Mouse (Mus musculus): ENCODE measurements around the gene Unc13a. TPM values are rescaled to one million over a fixed set of nuclear protein-coding genes. Genes with fewer than 3 reads are reported as not detected.

Unc13a gene
- polyA plus RNA-seq, 1 experiment, result 0.32 TPM

- 0 out of 2 replicates have a peak overlapping the region, but pooled peaks have one; percentile 66 for H3K4me3 ChIP-seq (ENCODE audit: insufficient read depth, low read depth, low read length)
- no peak overlapping the region for H3K27ac ChIP-seq (replicated peaks; ENCODE audit: low read depth, low read length)
Measured at GRCm38 (mm10) chr8:71678216-71678615, 6.7 kb upstream of the Unc13a start.

DNA sequence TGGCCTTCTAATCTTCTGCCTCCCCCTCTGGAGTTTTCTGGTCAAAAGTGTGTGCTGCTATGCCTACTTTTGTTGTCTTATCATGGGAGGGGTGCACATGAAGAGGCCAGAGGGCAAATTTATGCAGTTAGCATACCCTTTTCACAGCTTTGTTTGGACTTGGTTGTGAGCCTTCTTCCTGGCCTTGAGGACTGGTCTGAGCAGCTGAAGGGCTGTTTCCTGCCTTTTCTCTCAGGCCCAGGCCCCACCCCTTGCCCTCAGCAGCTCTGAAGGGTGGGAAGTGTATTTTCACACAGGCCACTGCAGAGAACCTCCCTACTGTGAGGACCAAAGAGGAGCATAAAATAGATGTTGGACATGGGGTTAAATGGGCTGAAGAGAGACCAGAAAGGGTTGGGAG is 6.0 kb upstream of the Unc13a start:
- Histone ChIP-seq H3K27ac (replicated peaks; ENCODE audit: low read depth, low read length) (peak overlapping the region; percentile 97), H3K4me1 (ENCODE audit: control insufficient read depth, insufficient read depth, insufficient read length, low read length) (peaks cover 32% of the 10 kb centered on the region), H3K4me3 (ENCODE audit: insufficient read depth, low read depth, low read length) (peak overlapping the region; percentile 66)

More at GRCm38 (mm10) chr8:71678216-71678615, 6.7 kb upstream of the Unc13a start:
- peaks cover 32% of the 10 kb centered on the region for H3K4me1 ChIP-seq (ENCODE audit: control insufficient read depth, insufficient read depth, insufficient read length, low read length)

GRCm38 (mm10) chr8:71676803-71677202 is 5.2 kb upstream of the Unc13a start:
- Histone ChIP-seq H3K4me3 (ENCODE audit: insufficient read depth, low read depth, low read length) (peak overlapping the region; percentile 66), H3K4me1 (ENCODE audit: control insufficient read depth, insufficient read depth, insufficient read length, low read length) (peaks cover 32% of the 10 kb centered on the region), H3K27ac (replicated peaks; ENCODE audit: low read depth, low read length) (peak overlapping the region; percentile 97)

DNA sequence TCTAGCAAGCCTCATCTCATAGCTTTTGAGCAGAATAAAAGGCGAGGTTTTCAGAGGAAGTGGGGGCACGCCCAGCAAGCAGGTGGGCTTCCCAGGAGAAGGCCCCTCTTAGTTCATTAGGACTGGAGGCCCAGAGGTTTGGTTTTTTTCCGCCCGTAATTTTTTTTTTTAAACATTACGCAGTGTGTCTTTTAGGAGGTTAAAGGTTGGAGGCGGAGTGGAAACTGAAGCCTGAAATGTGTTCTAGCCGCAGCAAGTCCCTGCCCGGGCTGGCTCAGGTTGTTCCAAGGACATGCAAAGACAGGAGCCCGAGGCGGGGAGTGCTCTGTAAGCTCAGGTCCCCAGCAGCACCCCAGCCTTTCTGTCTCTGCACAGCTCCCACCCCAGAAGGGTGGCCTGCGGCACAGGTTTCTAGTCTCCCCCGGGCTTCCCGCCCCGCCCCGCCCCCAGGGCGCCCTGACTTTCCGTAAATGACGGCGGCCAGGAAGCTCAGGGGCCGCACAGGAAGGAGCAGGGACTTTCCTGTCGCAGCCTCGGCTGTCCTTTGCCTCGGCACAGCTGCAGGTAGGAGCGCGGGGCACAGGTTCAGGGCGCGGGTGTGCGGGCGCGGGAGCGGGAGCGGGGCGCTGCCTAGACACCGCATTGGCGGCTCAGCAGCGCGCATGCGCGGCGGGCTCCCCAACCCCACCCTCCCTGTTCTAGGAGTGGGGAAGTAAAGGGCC is 4.6 kb upstream of the Unc13a start, which contains the start of gene Jak3:
Gene Jak3, plus strand, starts transcription at position 277 of the 722 bp plus-strand sequence.
- peak within 1 kb of the TSS; percentile 66 for H3K4me3 ChIP-seq (ENCODE audit: insufficient read depth, low read depth, low read length)
- H3K4me1 ChIP-seq (ENCODE audit: control insufficient read depth, insufficient read depth, insufficient read length, low read length), result peaks cover 33% of the 10 kb centered on the region
- H3K27ac ChIP-seq (replicated peaks; ENCODE audit: low read depth, low read length), result peak within 1 kb of the TSS; percentile 97

- peak overlapping the region; percentile 97 for H3K27ac ChIP-seq (replicated peaks; ENCODE audit: low read depth, low read length)
Measured at GRCm38 (mm10) chr8:71675456-71676019, 4.0 kb upstream of the Unc13a start.

GRCm38 (mm10) chr8:71674071-71674470 is 2.5 kb upstream of the Unc13a start:
- Histone ChIP-seq H3K27ac (replicated peaks; ENCODE audit: low read depth, low read length) (no peak overlapping the region), H3K4me1 (ENCODE audit: control insufficient read depth, insufficient read depth, insufficient read length, low read length) (peaks cover 30% of the 10 kb centered on the region), H3K4me3 (ENCODE audit: insufficient read depth, low read depth, low read length) (no peak overlapping the region)

More at GRCm38 (mm10) chr8:71675456-71676019, 4.0 kb upstream of the Unc13a start:
- peaks cover 34% of the 10 kb centered on the region for H3K4me1 ChIP-seq (ENCODE audit: control insufficient read depth, insufficient read depth, insufficient read length, low read length)
- H3K4me3 ChIP-seq (ENCODE audit: insufficient read depth, low read depth, low read length), result peak overlapping the region; percentile 66

DNA sequence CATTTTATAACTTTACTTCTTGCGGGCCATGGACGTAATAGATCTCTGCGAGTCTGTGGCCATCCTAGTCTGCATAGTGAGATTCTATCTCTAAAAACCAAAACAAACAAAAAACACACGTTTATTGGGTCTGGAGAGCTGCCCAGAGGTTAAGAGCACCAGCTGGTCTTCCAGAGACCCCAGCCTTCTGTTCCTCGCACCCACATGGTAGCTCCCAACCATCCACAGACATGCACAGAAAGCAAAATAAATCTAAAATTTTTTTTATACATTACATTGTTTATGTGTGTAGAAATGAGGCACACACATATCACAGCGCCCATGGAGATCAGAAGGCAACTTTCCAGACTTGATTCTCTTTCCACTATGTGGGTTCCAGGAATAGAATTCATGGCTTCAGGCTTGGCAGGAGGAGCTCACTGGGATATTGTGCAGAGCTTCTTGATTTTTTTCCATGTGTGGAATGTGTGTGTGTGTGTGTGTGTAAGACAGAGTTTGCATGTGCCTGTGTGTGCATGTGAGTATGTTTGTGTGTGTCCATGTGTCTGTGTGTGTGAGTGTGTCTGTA is 695 bp upstream of the Unc13a start:
- no peak overlapping the region; the same call in 1 of the 2 replicates for H3K4me3 ChIP-seq (ENCODE audit: insufficient read depth, low read depth, low read length)
- H3K27ac ChIP-seq (replicated peaks; ENCODE audit: low read depth, low read length), result no peak overlapping the region
- peaks cover 18% of the 10 kb centered on the region for H3K4me1 ChIP-seq (ENCODE audit: control insufficient read depth, insufficient read depth, insufficient read length, low read length)

GRCm38 (mm10) chr8:71670621-71671548 is 672 bp downstream of the Unc13a start:
- no peak overlapping the region for H3K27ac ChIP-seq (replicated peaks; ENCODE audit: low read depth, low read length)
- peaks cover 18% of the 10 kb centered on the region for H3K4me1 ChIP-seq (ENCODE audit: control insufficient read depth, insufficient read depth, insufficient read length, low read length)
- H3K4me3 ChIP-seq (ENCODE audit: insufficient read depth, low read depth, low read length), result peak overlapping the region; percentile 60

DNA sequence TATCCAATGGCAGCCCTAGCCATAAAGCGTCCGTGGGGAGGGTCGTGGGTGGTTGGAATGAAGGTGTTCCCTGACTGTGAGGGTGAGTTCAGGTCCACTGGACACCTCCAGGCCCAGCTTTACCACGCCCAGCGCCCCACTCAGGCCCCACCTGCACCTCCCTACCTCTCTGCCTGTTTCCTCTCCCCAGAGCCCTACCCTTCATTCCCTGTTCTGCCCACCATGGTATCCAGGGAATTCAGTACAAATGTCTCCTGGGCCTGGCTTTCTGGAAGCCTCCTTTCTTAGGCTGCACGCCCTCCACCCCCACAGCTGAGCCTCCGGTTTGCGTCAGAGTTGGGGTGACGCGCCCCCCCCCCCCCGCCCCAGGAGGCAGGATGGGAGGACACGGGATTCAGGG is 1.4 kb downstream of the Unc13a start:
- no peak overlapping the region for H3K27ac ChIP-seq (replicated peaks; ENCODE audit: low read depth, low read length)
- H3K4me3 ChIP-seq (ENCODE audit: insufficient read depth, low read depth, low read length), result no peak overlapping the region
- H3K4me1 ChIP-seq (ENCODE audit: control insufficient read depth, insufficient read depth, insufficient read length, low read length), result peaks cover 12% of the 10 kb centered on the region

DNA sequence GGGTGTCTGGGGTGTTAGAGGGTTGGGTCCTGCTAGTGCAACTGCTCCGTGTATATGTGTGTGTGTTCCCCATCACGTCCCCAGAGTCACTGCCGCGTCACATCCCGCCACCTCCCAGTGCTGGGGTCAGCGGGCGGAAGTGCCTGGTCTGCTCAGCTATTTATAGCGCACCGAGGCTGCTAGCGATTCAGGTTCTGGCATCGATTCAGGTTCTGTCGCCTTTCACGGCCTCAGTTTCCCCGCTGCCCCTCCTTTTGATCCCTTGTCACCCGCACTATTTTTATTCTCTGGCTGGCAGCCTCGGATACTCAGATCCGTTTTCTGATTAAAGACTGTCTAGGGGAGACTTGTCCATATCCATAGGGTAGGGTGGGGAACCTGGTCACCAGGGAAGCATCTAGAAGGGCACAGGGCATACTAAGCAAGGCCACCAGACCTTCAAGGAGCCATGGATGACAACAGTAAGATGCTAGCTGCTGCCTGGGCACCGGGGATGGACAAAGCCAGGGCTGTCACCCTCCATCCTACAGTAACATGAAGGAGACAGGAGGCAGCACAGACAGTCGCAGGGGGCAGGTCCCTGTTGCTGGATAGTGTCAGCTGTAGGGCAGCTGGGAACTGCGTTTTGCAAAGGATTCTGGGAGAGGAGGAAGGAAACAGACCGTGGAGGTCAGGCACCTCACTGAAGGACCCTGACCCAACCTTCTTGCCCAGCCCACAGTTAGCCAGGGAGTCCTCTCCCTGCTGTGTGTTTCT is 3.2 kb downstream of the Unc13a start:
- peak overlapping the region; percentile 19 for H3K4me3 ChIP-seq (ENCODE audit: insufficient read depth, low read depth, low read length)
- H3K4me1 ChIP-seq (ENCODE audit: control insufficient read depth, insufficient read depth, insufficient read length, low read length), result peaks cover 10% of the 10 kb centered on the region
- 0 out of 2 replicates have a peak overlapping the region, but pooled peaks have one; percentile 29 for H3K27ac ChIP-seq (replicated peaks; ENCODE audit: low read depth, low read length)

GRCm38 (mm10) chr8:71667256-71667655 is 4.3 kb downstream of the Unc13a start:
- Histone ChIP-seq H3K27ac (replicated peaks; ENCODE audit: low read depth, low read length) (no peak overlapping the region), H3K4me3 (ENCODE audit: insufficient read depth, low read depth, low read length) (no peak overlapping the region), H3K4me1 (ENCODE audit: control insufficient read depth, insufficient read depth, insufficient read length, low read length) (peaks cover 10% of the 10 kb centered on the region)

GRCm38 (mm10) chr8:71666855-71667254 is 4.7 kb downstream of the Unc13a start:
- H3K4me1 ChIP-seq (ENCODE audit: control insufficient read depth, insufficient read depth, insufficient read length, low read length), result peaks cover 10% of the 10 kb centered on the region
- no peak overlapping the region for H3K27ac ChIP-seq (replicated peaks; ENCODE audit: low read depth, low read length)
- no peak overlapping the region for H3K4me3 ChIP-seq (ENCODE audit: insufficient read depth, low read depth, low read length)

DNA sequence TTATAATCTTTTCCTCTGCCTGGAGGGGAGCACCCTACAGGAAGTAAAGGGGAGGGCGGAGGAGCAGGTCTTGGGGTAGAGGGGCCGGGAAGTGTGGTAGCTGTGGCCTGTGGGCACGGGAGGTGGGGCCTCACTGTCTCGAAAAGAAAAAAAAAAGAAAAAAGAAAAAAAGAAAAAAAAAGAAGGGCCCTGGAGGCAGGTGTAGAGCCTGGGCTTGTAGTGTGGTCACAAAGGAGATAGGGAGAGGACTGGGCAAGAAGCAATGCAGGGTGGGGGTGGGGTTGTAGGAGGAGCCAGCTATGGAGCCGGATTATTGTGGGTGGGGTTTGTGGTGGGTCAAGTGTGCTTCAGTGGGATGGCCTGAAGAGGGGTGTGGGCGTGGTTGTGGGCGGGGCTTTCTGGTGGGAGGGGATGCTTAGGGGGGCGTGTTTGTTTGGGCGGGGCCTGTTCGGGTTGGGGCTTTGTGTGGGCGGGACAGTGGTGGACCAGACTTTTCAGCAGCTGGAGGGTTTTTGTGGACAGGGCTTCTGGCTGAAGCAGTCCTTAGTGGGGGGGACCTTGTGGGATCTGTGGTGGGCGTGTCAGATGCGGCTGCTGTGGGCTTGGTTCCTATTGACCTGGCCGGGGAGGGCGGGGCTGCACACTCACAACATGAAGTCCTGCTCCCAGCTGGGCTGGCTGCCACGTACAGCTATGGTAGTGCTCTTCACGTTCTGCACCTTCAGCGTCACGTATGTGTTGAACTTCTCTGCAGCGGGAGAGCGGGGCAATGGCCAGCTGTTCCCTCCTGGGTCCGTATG is 6.0 kb downstream of the Unc13a start:
- H3K27ac ChIP-seq (replicated peaks; ENCODE audit: low read depth, low read length), result no peak overlapping the region

More for the DNA sequence above, 6.0 kb downstream of the Unc13a start:
- peaks cover 5% of the 10 kb centered on the region for H3K4me1 ChIP-seq (ENCODE audit: control insufficient read depth, insufficient read depth, insufficient read length, low read length)
- H3K4me3 ChIP-seq (ENCODE audit: insufficient read depth, low read depth, low read length), result no peak overlapping the region
